Mouse (Mus musculus) cerebellum, adult 2 months (tissue): ENCODE results near the gene 4930447F04Rik. TPM values are rescaled to one million over a fixed set of nuclear protein-coding genes. Genes with fewer than 3 reads are reported as not detected.

Source experiments
- DNase-seq, 2 experiments: peaks; one replicate each; pipeline ENCODE4 v3.0.0; 2021
- H3K27ac ChIP-seq: fragments of 200-500 bp; 2 replicates; pipeline ENCODE4 v1.5.1; 2012; ENCODE audit warnings: low read length, control low read depth, inconsistent platforms; ENCODE audit not compliant: insufficient read depth
- H3K27me3 ChIP-seq: fragments of 200-500 bp; 2 replicates; pipeline ENCODE4 v1.6.1; 2012; ENCODE audit warnings: inconsistent platforms, mild to moderate bottlenecking, low read length, moderate library complexity; ENCODE audit not compliant: control insufficient read depth, insufficient read depth
- H3K4me1 ChIP-seq: fragments of 200-500 bp; 2 replicates; pipeline ENCODE4 v1.6.1; 2011; ENCODE audit warnings: low read length; ENCODE audit not compliant: control insufficient read depth, insufficient read depth
- H3K4me3 ChIP-seq: fragments of 200-500 bp; replicated peaks from 2 replicates; pipeline ENCODE3; 2011; ENCODE audit warnings: mild to moderate bottlenecking, low read depth, low read length, control low read depth; ENCODE audit not compliant: insufficient read depth
- CTCF ChIP-seq: fragments of 200-500 bp; IDR thresholded peaks from 2 replicates; pipeline ENCODE4 v1.5.1; 2011; ENCODE audit warnings: low read depth, mild to moderate bottlenecking, control low read depth, low read length, moderate library complexity, borderline replicate concordance; ENCODE audit not compliant: insufficient read depth
- POLR2A ChIP-seq: fragments of 200-500 bp; IDR thresholded peaks from 2 replicates; pipeline ENCODE4 v1.6.1; 2011; ENCODE audit warnings: low read length, control low read depth, borderline replicate concordance; ENCODE audit not compliant: insufficient read depth
- WGBS: fragments of 180-500 bp; shearing (Covaris S2); methylation state at CpG from one replicate; pipeline ENCODE4 v1.1.7; 2018; 5-methylcytosine and 5-hydroxymethylcytosine counted together
- polyA plus RNA-seq: library from polyadenylated mRNA; depleted of rRNA; stranded (reverse); fragments of >200 nt; gene quantifications from 2 replicates; pipeline ENCODE4 v1.2.3, GENCODE M21; 2012; rRNA removed

The 4930447F04Rik gene
- polyA plus RNA-seq: not detected in 2 replicates

DNA sequence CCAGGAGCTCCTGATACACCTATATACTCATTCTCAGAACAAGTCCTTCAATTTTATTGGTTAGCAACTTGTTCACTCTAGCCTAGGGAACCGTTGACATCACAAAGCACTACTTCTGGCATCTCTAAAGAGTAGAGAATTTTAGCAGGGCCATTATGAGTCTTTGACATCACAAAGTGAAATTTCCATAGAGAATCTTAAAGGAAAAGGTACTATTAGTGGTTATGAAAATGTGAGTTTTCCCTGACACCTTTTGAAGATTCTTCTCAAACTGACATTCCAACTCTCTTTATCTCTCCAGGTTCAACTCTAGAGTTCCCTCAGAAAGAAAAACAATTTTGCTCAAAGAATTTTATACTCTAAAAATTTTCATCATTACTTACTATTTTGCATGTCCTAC lies at the start of gene 4930447F04Rik:
Gene 4930447F04Rik, minus strand, starts transcription at position 101 of the 400 bp plus-strand sequence.
- WGBS: 81% methylated on average over 1 of the region's 1 CpGs
- Histone ChIP-seq H3K27ac (no peak within 1 kb of the TSS), H3K27me3 (no peaks in the 10 kb centered on the region), H3K4me3 (no peak within 1 kb of the TSS), H3K4me1 (no peaks in the 10 kb centered on the region)
- TF ChIP-seq POLR2A (no peak), CTCF (no peak)
- no peak for DNase-seq
